In genomic region chr16:25758108-25758507, GRCm38 (mm10) we compare ENCODE assay signal across 18 mouse cellular contexts.
DNase-seq lines count a peak whose midpoint lies in the region; ATAC-seq and TF ChIP-seq lines count a peak whose summit lies in the region.
"Had no signal": no experiment of that assay in that cellular context is flagged by ENCODE, and none has a peak within 500 bp of the region (broad histone marks: within the 10 kb centered on the region; RNA-seq: fewer than 3 reads in every experiment).

No protein-coding gene starts in this region.

- ATAC-seq in kidney, embryonic 14.5 days (ENCODE audit: low FRiP score, low TSS enrichment) = no peak
- ATAC-seq in stomach, embryonic 14.5 days (ENCODE audit: insufficient number of reproducible peaks, insufficient read depth, low FRiP score, low read depth) = peak; percentile 56; the same call in 1 of the 2 replicates
- ATAC-seq in inflammation-experienced regulatory T-cells, adult 6 months = no peak
- ATAC-seq: forebrain, embryonic 16.5 days had no signal

- no peak for TF ChIP-seq RAD21 in CH12.LX (IDR thresholded peaks at IDR 0.05; ENCODE audit: low read depth, low read length)

- TF ChIP-seq POLR2A in CH12.LX (IDR thresholded peaks at IDR 0.05; ENCODE audit: low read depth, low read length) = no peak
- TF ChIP-seq POLR2A in cerebellum, adult 2 months (IDR thresholded peaks at IDR 0.05; ENCODE audit: borderline replicate concordance, insufficient read depth, low read length) = no peak

- H3K79me2 ChIP-seq in CH12.LX (replicated peaks; ENCODE audit: control insufficient read depth, extremely low read depth, insufficient read depth, poor library complexity, severe bottlenecking) = peaks cover 10% of the 10 kb centered on the region

- H3K4me1 ChIP-seq in kidney, embryonic 14.5 days (ENCODE audit: control insufficient read depth, insufficient read depth, low read length) = no peaks in the 10 kb centered on the region
- peaks cover 14 to 63% of the 10 kb centered on the region in 2 experiments for H3K4me1 ChIP-seq in CH12.LX (ENCODE audit: control insufficient read depth in 1 of 2, insufficient read depth in 2 of 2)
- no peaks in the 10 kb centered on the region for H3K4me1 ChIP-seq in stomach, embryonic 14.5 days (ENCODE audit: control insufficient read depth, insufficient read depth, low read length)
- no peaks in the 10 kb centered on the region for H3K4me1 ChIP-seq in midbrain, embryonic 10.5 days
- no peaks in the 10 kb centered on the region for H3K4me1 ChIP-seq in cerebellum, adult 2 months (ENCODE audit: control insufficient read depth, insufficient read depth, low read length)
- H3K4me1 ChIP-seq: limb, embryonic 13.5 days; liver, embryonic 15.5 days; midbrain, embryonic 12.5 days had no signal

- H3K4me3 ChIP-seq in kidney, embryonic 14.5 days (ENCODE audit: low read length) = no peak overlapping the region
- H3K4me3 ChIP-seq in CH12.LX (replicated peaks in 1 of 3; ENCODE audit: low read depth in 2 of 3, low read length in 2 of 3, poor library complexity in 1 of 3) = no peak overlapping the region
- H3K4me3 ChIP-seq in stomach, embryonic 14.5 days (ENCODE audit: low read depth, low read length) = no peak overlapping the region
- no peak overlapping the region for H3K4me3 ChIP-seq in midbrain, embryonic 10.5 days
- H3K4me3 ChIP-seq in cerebellum, adult 2 months (replicated peaks; ENCODE audit: insufficient read depth, low read depth, low read length) = no peak overlapping the region
- H3K4me3 ChIP-seq: limb, embryonic 13.5 days; liver, embryonic 15.5 days; midbrain, embryonic 12.5 days had no signal

- no peak for TF ChIP-seq CTCF in CH12.LX (conservative IDR thresholded peaks at IDR 0.05 in 1 of 2, IDR thresholded peaks at IDR 0.05 in 1 of 2; ENCODE audit: low read depth in 2 of 2, low read length in 2 of 2)
- no peak for TF ChIP-seq CTCF in cerebellum, adult 2 months (IDR thresholded peaks at IDR 0.05; ENCODE audit: borderline replicate concordance, insufficient read depth, low read depth, low read length)

- in situ Hi-C loops in CH12.LX (cut with MboI; ENCODE audit: low pct_ligation_motif_present, low pct_unique_long_range_greater_than_20kb, low sequenced_read_pairs) = loop anchor here (25.0 kb wide), 1 partner anchor 371 kb away; no protein-coding TSS in a partner anchor

- H3K27me3 ChIP-seq in kidney, embryonic 14.5 days (ENCODE audit: control insufficient read depth, insufficient read depth, low read length) = no peaks in the 10 kb centered on the region
- no peaks in the 10 kb centered on the region for H3K27me3 ChIP-seq in CH12.LX (replicated peaks)
- H3K27me3 ChIP-seq in stomach, embryonic 14.5 days (ENCODE audit: control insufficient read depth, insufficient read depth, low read length) = no peaks in the 10 kb centered on the region
- no peaks in the 10 kb centered on the region for H3K27me3 ChIP-seq in midbrain, embryonic 10.5 days (ENCODE audit: low read depth, poor library complexity, severe bottlenecking)
- no peaks in the 10 kb centered on the region for H3K27me3 ChIP-seq in cerebellum, adult 2 months (ENCODE audit: control insufficient read depth, insufficient read depth, low read length)
- H3K27me3 ChIP-seq: limb, embryonic 13.5 days; liver, embryonic 15.5 days; midbrain, embryonic 12.5 days had no signal

- DNase-seq in kidney, adult 11 months = peak; percentile 40
- peak; percentile 48 for DNase-seq in CH12.LX (ENCODE audit: extremely low read depth)
- DNase-seq in kidney, adult 9 months = peak; percentile 40
- no peak for DNase-seq in midbrain, embryonic 10.5 days (ENCODE audit: low spot score)
- DNase-seq in cerebellum, adult 2 months = no peak
- DNase-seq: adrenal gland, adult 8-10 months; cerebellum, adult 11 months; cerebellum, postnatal 25 days; right cerebral cortex, postnatal 25 days; thymus, postnatal 4 days had no signal

- H3K27ac ChIP-seq in kidney, embryonic 14.5 days (ENCODE audit: low read depth, low read length) = no peak overlapping the region
- H3K27ac ChIP-seq in CH12.LX (ENCODE audit: insufficient read depth, low read depth) = no peak overlapping the region
- no peak overlapping the region for H3K27ac ChIP-seq in stomach, embryonic 14.5 days (ENCODE audit: low read length)
- H3K27ac ChIP-seq in midbrain, embryonic 10.5 days (replicated peaks) = no peak overlapping the region
- no peak overlapping the region for H3K27ac ChIP-seq in cerebellum, adult 2 months (ENCODE audit: insufficient read depth, low read length)
- H3K27ac ChIP-seq: limb, embryonic 13.5 days; liver, embryonic 15.5 days; macrophage; midbrain, embryonic 12.5 days had no signal

- H3K9me3 ChIP-seq in kidney, embryonic 14.5 days (ENCODE audit: control insufficient read depth, low read length) = no peaks in the 10 kb centered on the region
- no peaks in the 10 kb centered on the region for H3K9me3 ChIP-seq in CH12.LX (replicated peaks; ENCODE audit: low read length)
- H3K9me3 ChIP-seq in stomach, embryonic 14.5 days (ENCODE audit: control insufficient read depth, low read depth, low read length) = no peaks in the 10 kb centered on the region
- H3K9me3 ChIP-seq in midbrain, embryonic 10.5 days (replicated peaks) = no peaks in the 10 kb centered on the region
- H3K9me3 ChIP-seq: limb, embryonic 13.5 days; liver, embryonic 15.5 days; midbrain, embryonic 12.5 days had no signal

- TF ChIP-seq EP300 in CH12.LX (IDR thresholded peaks at IDR 0.05; ENCODE audit: low read length) = peak; percentile 48

- dilution Hi-C loops in CH12.LX (cut with MboI; ENCODE audit: extremely low pct_ligation_motif_present, extremely low pct_unique_long_range_greater_than_20kb, low sequenced_read_pairs) = no loop called here

- no peak overlapping the region for H3K9ac ChIP-seq in kidney, embryonic 14.5 days (ENCODE audit: low read depth, low read length)
- no peak overlapping the region for H3K9ac ChIP-seq in CH12.LX (ENCODE audit: insufficient read depth, low read depth)
- H3K9ac ChIP-seq in stomach, embryonic 14.5 days (replicated peaks; ENCODE audit: low read depth, low read length) = no peak overlapping the region
- H3K9ac ChIP-seq: limb, embryonic 13.5 days; liver, embryonic 15.5 days; midbrain, embryonic 12.5 days had no signal

- no peaks in the 10 kb centered on the region for H3K36me3 ChIP-seq in kidney, embryonic 14.5 days (ENCODE audit: control insufficient read depth, insufficient read depth, low read length)
- H3K36me3 ChIP-seq in CH12.LX (replicated peaks in 1 of 2; ENCODE audit: control insufficient read depth in 1 of 2, insufficient read depth in 1 of 2, low read length in 1 of 2) = peaks cover 5 to 48% of the 10 kb centered on the region in 2 experiments
- no peaks in the 10 kb centered on the region for H3K36me3 ChIP-seq in stomach, embryonic 14.5 days (ENCODE audit: control insufficient read depth, insufficient read depth, low read length)
- H3K36me3 ChIP-seq in midbrain, embryonic 10.5 days = no peaks in the 10 kb centered on the region
- H3K36me3 ChIP-seq: limb, embryonic 13.5 days; liver, embryonic 15.5 days; midbrain, embryonic 12.5 days had no signal

- 65% methylated on average over 2 of the region's 2 CpGs for WGBS in kidney, embryonic 14.5 days
- 70% methylated on average over 2 of the region's 2 CpGs for WGBS in stomach, embryonic 14.5 days
- 67% methylated on average over 2 of the region's 2 CpGs for WGBS in midbrain, embryonic 10.5 days
- WGBS in cerebellum, adult 2 months = 77% methylated on average over 2 of the region's 2 CpGs

- no peak overlapping the region for H3K4me2 ChIP-seq in kidney, embryonic 14.5 days (replicated peaks; ENCODE audit: low read depth, low read length)
- H3K4me2 ChIP-seq in CH12.LX (ENCODE audit: insufficient read depth, low read depth, poor library complexity, severe bottlenecking) = no peak overlapping the region
- H3K4me2 ChIP-seq in stomach, embryonic 14.5 days (replicated peaks; ENCODE audit: low read depth, low read length) = no peak overlapping the region
- H3K4me2 ChIP-seq: limb, embryonic 13.5 days; liver, embryonic 15.5 days; midbrain, embryonic 12.5 days had no signal

TF ChIP-seq in CH12.LX, 34 proteins besides CTCF, POLR2A, EP300 and RAD21:
- TF ChIP-seq IRF4 (IDR thresholded peaks at IDR 0.05; ENCODE audit: low read depth, low read length) (peak; percentile 85), MEF2A (IDR thresholded peaks at IDR 0.05; ENCODE audit: borderline replicate concordance, low read depth, low read length) (no peak), MXI1 (IDR thresholded peaks at IDR 0.05; ENCODE audit: low read depth, low read length) (no peak), MAZ (IDR thresholded peaks at IDR 0.05; ENCODE audit: low read depth, low read length) (no peak), TCF12 (IDR thresholded peaks at IDR 0.05; ENCODE audit: low read depth, low read length) (no peak), JUND (conservative IDR thresholded peaks at IDR 0.05; ENCODE audit: low read depth, low read length) (no peak), PAX5 (IDR thresholded peaks at IDR 0.05; ENCODE audit: low read length) (no peak), SIN3A (IDR thresholded peaks at IDR 0.05; ENCODE audit: low read length) (no peak), E2F4 (IDR thresholded peaks at IDR 0.05; ENCODE audit: insufficient replicate concordance, low read depth, low read length) (no peak), CHD2 (IDR thresholded peaks at IDR 0.05; ENCODE audit: low read length) (no peak), SMC3 (IDR thresholded peaks at IDR 0.05; ENCODE audit: low read depth, low read length) (peak; percentile 21; the same call in 1 of the 2 replicates), RCOR1 (conservative IDR thresholded peaks at IDR 0.05; ENCODE audit: low read depth, low read length) (no peak), KAT2A (IDR thresholded peaks at IDR 0.05; ENCODE audit: insufficient replicate concordance, low read length) (no peak), MAX (IDR thresholded peaks at IDR 0.05; ENCODE audit: low read length) (no peak), USF1 (IDR thresholded peaks at IDR 0.05; ENCODE audit: low read depth, low read length) (no peak), BHLHE40 (IDR thresholded peaks at IDR 0.05; ENCODE audit: low read depth, low read length) (peak; percentile 55), ELF1 (IDR thresholded peaks at IDR 0.05; ENCODE audit: low read depth, low read length) (no peak), GABPA (IDR thresholded peaks at IDR 0.05; ENCODE audit: insufficient replicate concordance, low read depth, low read length) (no peak), NRF1 (IDR thresholded peaks at IDR 0.05; ENCODE audit: low read depth, low read length) (no peak)

Comparison
In these comparisons a context has a peak if more than half of its experiments do, and no peak if none do; other contexts are left out.
1. DNase-seq: peak in kidney, adult 11 months (single experiment), CH12.LX (single experiment) and kidney, adult 9 months (single experiment); none in midbrain, embryonic 10.5 days (single experiment) and cerebellum, adult 2 months (0 of 2).